Mouse (Mus musculus): Measurements from ENCODE around the gene Cacna2d1.

Cacna2d1 gene

DNA sequence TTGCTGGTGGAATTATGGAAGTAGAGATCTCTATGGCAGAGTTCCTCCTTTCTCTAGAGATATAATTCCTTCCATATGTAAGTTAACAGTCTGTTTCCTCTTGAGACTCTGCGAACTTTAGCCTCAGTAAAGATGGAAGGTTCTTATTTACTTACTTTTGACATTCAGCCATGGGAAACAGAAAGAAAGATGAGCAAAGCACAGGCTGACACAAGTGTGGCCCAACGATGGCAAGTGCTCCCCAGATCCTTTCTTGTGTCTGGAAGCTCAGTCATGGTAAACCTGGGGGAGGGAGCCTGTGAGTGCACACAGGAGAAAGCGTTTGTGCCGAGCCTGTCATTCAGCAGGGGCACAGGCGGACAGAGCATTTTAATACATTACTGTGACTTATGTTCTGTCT is 48.9 kb downstream of the Cacna2d1 start:
- in situ Hi-C loops (cut with MboI, MseI), result no loop called here

DNA sequence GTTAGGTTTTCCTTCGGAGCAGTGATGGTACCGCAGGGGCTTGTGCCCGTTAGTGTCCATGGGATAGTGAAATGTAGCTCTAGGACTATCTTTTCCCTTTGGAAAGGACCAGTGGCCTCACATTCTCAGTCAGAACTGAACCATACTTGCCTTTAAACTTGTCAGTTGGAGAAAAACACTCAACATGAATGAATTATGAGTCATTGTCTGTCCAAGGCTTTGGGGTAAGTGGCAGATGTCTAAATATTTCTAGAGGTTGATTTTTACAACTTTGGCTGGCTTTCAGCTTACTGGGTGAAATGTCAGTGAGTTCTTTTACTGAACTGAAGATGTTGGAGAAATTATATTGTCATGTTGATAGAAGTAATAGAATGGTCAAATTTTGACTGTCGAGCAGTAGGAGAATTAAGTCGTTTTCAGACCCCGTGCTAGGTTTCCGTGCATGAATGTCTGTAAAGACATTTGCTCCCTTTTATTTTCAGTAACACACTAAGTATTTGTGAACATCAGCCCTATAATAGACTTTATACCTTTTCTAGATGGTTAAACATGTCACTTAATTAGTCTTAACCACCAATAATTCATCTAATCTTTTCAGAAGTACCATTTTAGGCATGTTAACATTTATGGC is 50.9 kb downstream of the Cacna2d1 start:
- in situ Hi-C loops (cut with MboI, MseI), result no loop called here

DNA sequence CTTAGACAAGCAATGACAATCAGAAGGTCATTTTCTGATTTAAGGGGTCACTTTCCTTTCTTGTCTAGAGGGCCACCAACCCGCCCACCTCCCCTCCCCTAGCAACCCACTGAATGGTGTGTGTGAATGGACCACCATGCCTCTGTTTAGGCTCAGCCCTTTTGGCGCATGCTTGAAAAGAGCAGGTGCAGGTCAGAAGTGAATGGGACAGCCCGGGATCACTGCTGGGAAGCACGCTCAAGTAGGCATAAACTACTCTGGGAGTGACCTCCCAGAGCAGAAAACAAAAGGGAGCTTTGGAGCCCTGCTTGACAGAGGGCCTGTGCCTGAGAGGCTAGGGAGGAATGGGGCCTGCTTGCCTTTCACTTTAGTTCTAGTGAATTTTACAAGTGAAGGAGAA is 51.4 kb downstream of the Cacna2d1 start:
- in situ Hi-C loops (cut with MboI, MseI), result no loop called here

DNA sequence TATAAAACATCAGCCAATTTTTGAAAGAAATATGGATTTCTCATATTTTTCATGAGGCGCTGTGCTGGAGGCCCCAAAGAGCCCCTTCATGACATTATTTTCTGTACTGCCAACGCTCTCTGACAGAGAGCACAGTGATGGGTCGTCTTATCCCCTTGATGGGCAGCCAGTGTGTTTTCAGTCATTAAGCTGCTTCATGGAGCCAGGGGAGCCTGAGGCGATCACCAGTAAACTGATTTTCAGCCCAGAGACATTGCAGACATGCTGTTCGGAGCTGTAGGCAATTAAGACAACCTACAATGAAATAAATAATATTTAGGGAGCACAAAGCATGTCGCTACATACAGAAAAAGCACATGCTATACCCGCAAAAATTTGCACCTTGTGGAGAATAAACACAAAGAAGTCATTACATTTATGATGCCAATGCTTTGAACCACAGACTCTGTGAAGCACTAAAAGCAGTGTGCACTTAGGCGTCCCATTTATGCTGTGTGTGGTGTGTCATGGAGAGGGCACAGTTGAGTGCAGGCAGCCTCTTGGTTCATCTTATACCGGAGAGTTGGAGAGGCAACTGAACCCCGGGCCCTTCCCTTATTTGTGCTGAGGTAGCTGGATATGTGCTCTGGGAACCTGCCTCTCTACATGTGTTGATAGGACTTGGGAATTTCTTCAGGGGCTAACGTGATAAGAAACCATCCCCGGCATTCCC is 57.1 kb downstream of the Cacna2d1 start:
- in situ Hi-C loops (cut with MboI, MseI), result no loop called here

DNA sequence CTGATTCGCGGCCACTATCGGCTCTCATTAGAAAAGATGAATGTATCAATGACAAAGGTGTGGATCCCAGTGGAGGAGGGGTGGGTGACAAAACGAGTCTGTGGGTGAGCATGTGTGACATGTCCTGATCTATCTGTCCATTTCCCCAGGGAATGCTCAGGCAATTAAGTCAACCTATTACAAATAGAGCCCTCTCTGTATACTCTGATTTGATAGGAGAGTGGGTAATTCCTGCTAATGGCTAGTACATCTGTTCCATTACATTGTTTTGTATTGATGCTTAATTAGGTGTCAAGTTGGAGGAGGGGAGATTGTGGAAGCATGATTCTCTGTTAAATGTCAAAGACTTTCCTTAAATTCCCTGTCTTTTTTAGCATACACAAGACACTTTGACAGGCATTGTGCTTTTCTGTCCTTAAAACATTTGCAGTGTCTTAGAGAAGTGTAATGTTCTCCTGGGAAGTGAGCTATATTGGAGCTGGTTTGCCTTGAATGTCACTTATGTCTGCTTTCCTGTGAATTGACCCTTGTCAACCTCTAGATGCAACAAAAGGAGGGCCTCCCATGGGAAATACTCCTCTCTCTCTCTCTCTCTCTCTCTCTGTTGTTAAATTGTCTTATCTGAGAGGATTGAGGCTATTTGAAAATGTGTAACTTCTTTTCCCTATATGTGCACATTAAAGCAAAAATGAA is 58.9 kb downstream of the Cacna2d1 start:
- in situ Hi-C loops (cut with MboI, MseI), result no loop called here

DNA sequence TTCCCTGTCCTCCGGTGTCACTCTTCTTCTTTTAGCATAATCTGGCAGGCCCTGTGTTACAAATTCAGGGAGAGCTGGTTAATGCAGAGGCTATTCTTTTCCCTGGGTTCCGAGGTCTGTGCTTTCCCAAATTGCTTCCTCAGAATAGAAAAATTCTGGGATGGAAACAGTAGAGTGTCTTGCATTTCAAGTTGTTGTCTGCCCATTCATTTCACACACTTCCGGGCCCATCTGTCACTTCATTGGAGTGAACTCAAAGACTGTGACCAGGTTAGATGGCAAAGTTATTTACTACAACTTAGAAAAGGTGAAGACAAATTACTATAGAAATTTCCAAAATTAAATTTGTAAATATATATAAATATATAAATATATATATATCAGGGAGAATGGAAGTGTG is 62.7 kb downstream of the Cacna2d1 start:
- in situ Hi-C loops (cut with MboI, MseI), result no loop called here

DNA sequence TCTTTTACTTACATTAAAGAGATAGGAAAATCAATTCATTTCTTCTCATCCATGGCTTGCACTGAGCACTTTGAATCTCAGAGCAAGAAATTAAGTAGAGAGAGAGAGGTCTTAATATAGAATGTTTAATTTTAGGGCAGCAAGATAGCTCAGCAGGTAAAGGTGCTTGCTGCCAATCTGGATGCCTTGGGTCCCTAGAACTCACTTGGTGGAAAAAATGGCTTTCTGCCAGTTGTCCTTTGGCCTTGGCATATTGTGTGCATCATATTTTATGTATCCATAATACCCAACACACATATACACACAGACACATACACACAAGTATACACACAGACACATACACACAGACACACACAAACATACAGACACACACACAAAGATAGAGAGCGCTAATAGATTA is 63.3 kb downstream of the Cacna2d1 start:
- in situ Hi-C loops (cut with MboI, MseI), result no loop called here

DNA sequence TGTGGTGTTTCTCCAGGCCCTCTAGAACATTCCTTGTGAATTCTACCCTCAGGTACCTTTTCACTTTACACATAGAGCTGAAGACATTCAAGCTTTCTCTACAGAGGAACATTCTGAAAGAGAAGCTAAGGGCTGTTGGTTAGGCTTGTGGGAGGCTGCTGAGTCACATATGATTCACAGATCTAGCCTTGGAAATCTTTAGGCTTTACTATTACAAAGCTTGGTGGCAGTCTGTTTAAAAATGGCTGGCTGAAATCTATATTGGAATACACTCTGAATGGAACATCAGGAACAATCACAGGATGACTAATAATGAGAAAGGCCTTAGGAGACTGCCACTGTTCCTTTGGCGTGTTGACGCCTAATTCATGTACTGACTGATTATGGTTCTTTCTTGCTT is 66.4 kb downstream of the Cacna2d1 start:
- in situ Hi-C loops (cut with MboI, MseI), result no loop called here

DNA sequence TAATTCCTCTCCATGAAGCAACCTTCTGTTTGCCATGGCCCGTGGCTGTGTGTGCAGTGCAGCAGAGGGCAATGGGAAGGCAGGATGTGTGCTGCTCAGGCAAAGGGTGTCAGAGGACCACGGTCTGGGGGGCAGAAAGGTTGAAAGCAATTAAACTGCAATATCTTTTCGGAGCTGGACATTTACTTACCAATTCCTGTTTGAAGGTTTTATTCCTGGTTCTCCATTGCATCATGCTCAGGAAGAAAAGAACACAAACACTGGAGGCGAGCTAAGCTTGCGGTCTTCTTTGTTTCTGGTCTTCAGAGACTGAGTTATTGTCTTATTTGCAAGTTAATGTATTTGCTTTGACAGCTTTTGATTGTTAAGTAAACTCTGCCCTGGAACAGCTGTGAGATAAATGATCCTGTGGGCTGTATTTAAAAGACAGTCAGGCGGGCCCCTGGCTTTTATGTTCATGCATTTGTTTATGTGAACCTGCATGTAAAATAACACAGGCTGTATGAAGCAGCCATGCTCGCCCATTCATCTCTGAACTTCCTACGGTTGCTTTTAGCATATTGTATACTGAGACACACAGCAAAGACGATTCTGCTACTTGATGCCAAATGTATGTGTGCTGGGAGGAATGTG is 68.1 kb downstream of the Cacna2d1 start:
- in situ Hi-C loops (cut with MboI, MseI), result no loop called here

DNA sequence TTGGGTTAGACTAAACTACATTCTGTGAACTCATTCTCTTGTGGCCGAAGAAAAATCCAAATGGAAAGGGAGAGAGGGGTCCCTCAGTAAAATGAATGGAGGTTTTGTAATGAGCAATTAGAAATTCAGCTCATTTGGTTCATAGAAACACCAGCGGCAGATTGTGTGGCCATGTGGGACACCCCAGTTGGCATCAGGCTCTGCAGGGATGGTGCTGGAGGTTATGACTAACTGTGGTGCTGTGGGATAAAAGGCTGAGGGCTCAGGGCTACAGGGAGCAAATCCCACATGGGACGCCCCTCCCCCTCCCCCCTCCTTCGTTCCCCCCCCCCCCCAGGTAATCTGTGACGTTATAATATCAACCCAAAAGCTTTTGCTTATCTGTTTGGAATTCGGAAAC is 69.8 kb downstream of the Cacna2d1 start:
- in situ Hi-C loops (cut with MboI, MseI), result no loop called here

DNA sequence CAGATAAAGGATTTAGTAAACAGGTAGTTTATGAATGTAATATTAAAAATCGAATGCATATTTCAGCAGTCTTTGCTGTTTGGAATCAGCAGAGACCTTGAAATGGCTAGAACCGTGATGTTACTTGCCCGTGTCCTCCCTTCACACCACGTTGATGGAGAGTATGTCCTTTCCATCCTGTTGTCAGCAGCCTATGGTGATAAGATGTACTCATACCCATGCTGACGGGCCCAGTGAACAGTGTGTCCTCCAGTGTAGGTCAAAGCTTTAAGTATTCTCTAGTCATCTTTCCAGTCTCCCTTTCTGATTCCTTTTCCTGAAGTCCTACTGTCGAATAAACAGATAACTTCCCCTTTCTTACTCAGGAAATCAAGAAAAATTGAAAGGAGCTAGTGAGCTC is 72.5 kb downstream of the Cacna2d1 start:
- in situ Hi-C loops (cut with MboI, MseI), result no loop called here

DNA sequence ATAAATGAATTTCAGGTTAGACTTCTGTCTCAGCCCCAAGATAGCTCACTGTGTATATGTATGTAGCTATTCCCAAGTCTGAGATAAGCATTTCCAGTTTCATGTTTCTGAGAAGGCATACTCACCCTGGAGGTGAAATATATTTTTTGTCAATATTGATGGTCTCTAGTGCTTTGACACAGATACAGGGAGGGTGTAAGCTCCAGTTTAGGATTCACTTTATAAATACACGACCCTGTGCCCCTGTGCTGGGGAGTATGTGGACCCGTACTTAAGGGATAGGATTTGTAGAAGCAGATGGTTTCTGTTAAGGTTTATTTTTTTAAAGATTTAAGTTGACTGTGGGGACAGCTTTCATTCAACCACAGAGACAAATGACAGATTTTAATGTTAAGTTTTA is 79.2 kb downstream of the Cacna2d1 start:
- in situ Hi-C loops (cut with MboI, MseI), result no loop called here

DNA sequence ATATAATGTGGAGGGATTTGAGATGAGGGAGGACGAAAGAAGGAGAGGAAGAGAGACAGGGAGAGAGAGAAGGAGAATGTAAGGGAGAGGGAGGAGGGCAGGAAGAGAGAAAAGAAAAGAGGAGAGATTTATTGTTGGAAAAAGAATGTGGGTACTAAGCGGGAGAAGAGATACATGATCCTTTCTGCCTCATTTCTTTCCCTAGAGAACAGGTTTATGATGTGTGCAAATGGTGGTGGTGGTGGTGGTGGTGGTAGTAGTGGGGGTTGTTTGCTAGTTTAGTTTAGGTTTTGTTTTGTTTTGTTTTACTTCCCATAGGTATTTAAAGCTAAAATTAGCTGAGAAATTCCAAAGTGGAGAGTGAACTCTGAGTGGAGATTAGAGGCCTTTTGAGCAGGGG is 79.9 kb downstream of the Cacna2d1 start:
- in situ Hi-C loops (cut with MboI, MseI), result no loop called here

DNA sequence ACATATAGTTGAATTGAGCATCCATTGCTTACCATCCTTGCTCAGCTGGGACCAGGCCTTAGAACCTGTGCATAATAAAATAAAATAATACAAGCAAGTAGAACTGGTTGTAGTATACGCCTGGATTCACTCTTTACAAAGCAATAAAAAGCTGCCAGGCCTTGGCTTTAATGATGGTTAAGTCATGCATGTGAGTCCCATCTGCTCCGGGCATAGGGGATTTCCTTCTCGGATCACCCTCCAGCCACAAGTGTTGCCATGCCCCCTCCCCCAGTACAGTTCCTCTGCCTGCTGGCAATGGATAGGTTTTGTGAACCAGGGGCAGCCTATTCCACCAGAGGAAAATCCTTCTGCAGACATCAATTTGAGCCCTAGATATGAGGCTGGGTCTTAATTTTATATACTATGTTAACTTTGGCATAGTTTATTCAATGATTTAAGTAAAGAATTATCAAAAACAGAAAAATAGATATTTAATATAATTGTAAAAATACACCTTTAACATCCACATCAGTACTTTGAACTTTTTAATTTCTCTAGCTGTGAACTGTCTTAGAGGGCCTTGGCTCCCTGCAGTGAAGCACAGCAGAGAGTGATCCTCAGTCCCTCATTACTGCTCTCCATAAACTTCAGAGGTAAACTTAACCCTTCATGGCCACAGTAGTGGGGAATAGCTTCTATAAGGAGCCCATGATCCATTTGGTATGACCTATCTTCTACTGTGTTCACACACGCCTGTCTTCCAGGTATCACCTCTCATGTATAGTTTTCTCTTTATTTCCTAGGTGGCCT is 90.3 kb downstream of the Cacna2d1 start:
- in situ Hi-C loops (cut with MboI, MseI), result loop anchor here (10.0 kb wide), 1 partner anchor 230 kb away; no protein-coding TSS in a partner anchor

DNA sequence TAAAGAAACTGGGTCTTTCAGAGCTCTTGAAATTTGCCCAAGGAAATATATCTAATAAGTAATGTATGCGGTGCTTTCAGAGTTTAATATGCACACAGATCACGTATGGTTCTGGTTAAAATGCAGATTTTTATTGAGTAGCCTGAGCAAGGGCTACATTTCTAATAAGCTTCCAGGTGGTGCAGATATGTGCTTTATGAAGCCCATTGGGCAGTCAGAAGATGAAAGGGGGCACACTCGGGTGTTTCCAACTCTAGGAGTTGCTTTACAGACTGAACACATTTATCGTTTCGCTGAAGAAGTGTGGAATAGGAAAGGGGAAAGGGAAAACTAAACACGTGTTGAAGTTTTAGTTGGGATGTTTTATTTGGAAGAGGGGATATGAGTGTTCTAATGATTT is 94.4 kb downstream of the Cacna2d1 start:
- in situ Hi-C loops (cut with MboI, MseI), result loop anchor here (10.0 kb wide), 1 partner anchor 226 kb away; no protein-coding TSS in a partner anchor

DNA sequence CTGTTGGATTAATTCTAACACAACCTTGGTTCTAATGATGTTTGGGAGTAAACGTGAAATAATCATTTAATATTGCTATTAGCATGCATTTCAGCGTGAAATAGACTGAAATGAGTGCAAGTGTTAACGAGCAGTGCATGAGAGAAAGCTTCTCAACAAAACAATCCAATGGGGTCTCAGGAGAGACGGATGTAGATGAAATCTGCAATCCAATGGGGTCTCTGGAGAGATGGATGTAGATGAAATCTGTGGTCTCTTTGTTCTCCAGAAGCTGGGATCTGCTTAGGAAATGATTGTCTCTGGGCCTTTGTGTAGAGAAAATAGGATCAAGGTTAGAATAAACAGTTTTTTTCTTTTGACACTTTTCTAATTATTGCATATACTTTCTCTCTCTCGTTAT is 95.0 kb downstream of the Cacna2d1 start:
- in situ Hi-C loops (cut with MboI, MseI), result loop anchor here (10.0 kb wide), 1 partner anchor 225 kb away; no protein-coding TSS in a partner anchor

DNA sequence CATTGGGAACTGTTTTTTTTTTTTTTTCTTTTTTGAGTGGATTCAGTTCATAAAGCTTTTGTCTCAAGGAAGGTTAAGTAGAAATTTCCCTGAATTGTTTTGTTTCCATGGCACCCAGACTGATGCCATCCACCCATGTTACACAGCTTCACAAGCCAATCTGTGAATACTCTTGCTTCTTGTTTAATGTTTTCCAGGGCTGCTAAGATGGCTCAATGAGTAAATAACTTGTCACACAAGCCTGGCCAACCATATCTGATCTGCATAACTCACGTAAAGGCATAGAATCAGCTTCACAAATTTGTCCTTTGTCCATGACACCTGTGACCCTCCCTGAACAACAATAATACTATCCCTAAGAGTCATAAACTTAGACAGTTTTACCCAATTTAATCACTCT is 99.1 kb downstream of the Cacna2d1 start:
- in situ Hi-C loops (cut with MboI, MseI), result no loop called here

DNA sequence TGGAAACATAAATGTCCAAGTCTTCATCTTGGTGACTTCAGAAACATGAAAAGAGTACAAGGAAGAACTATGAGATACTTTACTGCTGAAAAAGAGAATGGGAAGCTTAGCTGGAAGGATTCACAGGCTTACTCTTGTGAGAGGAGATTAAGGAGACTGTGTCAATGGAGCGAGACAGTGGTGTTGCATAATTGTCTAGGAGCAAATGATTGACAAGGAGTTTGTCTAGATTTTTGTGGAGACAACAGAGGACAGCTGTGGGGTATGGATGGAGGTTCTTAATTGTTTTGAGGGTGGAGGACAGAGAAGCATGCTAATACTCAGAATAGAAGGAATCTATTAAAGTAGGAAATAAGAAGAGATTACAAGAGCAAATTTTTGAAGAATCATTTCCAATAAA is 100.8 kb downstream of the Cacna2d1 start:
- in situ Hi-C loops (cut with MboI, MseI), result no loop called here

DNA sequence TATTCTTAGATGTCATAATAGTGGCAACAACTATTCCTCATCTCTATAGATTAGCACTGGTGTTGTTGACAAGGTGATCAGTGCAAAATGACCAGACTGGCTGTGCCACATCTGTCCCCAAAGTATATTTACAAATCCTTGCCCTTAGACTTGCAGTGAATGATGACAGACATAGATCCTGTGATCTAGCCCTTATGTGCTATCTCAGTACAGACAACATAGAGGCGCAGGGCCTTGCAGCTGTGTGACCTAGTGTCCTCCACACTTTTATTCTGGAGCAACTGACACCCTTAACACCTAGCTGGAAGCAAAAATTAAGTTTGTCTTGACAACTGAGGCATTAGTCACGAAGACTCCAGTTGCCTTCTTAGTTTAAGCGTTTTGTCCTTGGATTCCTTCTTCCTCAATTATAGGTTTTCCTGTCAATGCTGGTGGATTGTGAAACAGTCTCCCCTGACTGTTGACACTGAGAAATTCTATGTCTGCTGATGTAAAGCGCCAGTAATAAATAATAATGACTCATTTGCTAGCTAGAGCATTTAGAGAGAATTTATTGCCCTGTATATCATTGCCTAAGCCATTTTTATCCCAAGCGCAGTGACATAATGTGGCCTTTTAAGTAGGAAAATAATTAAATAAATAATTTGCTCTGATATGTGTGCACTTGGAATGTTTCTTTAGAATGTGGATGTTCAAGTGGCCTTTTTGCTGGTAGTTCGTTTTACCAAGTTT is 110.8 kb downstream of the Cacna2d1 start:
- in situ Hi-C loops (cut with MboI, MseI), result no loop called here

DNA sequence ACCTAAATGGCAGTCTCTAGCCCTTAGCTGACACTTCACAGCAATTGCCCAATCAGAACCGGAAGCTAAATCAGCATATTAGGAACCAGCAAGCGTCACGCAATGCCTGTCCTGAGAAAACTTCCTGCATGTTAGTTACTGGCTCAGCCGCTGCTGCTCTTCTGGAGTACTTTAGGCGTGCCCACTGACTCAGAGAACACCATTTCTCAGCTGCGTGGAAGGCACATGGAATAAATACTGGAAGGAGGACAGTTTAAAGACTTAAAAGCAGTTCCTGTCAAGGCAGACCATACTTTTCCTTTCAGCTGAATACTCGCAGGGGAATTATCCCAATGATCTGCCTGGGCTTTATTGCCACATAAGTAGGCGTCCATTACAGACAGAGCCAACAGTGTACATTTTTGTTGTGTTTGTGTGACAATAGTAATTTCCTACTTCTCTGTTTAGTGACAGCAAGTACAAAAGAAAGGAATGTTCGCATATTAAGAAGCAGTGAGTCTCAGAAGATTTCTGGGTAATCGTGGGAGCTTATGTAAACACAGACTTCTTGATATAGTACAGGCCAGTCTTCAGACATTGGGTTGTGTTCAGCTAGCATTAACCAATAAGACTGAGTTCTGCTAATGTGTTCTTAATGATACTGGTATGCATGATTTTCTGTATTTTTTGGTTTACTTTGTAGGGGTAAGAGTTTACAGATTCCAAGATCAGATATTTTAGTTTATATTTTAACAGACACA is 113.1 kb downstream of the Cacna2d1 start:
- in situ Hi-C loops (cut with MboI, MseI), result no loop called here

All from regulatory T cell (primary cell).